Mouse (Mus musculus) erythroid progenitor cell, adult 5-6 weeks (primary cell): ENCODE results near the gene Magi2. TPM values are rescaled to one million over a fixed set of nuclear protein-coding genes. Genes with fewer than 3 reads are reported as not detected.

ENCODE experiments used
- ATAC-seq: replicated peaks from 2 replicates; pipeline ENCODE4 v1.8.0; 2016; ENCODE audit warnings: moderate number of reproducible peaks, mild to moderate bottlenecking, moderate TSS enrichment, inconsistent platforms; ENCODE audit not compliant: poor library complexity, low FRiP score, severe bottlenecking
- total RNA-seq, 2 experiments: library from RNA; stranded (forward) in 1 of 2; stranded (reverse) in 1 of 2; fragments of 150-400 nt in 1 of 2; fragments of 186-747, 209-891 nt in 1 of 2; gene quantifications; 2 replicates each; pipeline versions ENCODE4 v1.2.3 to v1.2.4; 2015 to 2017; ENCODE audit warnings: low replicate concordance in 2 of 2

Gene Magi2
- total RNA-seq, 2 experiments from 2014 or later = not detected

- ATAC-seq = no peak
These were observed 1073.0 kb downstream of the Magi2 start for GRCm38 (mm10) chr5:20299816-20300215.

DNA sequence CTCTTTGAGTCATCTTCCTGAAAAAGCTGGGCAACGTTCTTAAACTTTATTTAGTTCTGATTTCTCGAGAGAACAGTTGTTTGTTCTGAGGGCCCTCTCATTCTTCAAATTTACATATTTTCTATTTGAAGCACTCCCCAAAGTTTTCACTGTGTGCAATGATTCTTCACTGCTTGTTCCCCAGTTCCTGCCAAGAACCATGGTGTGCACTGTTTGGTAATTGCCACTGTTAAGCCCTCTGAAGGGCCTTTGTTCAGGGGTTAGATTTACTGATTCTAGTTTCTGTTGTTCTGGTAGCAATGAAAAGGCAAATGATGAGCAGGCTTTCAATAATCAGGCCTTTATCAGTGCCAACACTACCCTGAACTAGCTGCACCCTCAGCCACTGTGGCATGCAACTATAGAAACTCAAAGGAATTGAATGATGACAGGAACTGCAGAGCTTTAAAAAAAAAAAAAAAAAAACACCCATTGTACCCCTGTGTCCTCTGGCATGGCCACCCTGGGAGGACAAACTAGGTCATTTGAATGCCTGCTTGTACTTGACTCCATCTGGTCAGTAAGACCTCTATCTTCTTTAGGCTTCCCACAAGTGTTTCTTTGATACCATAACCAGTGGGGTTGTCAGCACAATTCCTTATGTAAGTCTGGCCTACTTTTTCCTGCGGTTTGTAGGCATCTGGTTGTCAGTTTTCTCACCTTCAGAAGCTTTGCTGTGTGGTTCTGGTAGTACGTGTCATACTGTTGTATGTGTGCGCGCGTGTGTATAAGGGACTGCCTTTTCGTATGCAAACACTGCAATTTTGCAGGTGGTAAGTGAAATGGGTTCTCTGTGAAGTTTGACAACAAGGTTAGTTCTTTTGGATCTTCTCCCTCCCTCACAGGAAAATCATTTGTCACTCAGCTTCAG, 1076.5 kb downstream of the Magi2 start:
- ATAC-seq = no peak

- ATAC-seq = no peak
These were observed 1094.1 kb downstream of the Magi2 start for GRCm38 (mm10) chr5:20320970-20321369.

- no peak for ATAC-seq
These were observed 1098.5 kb downstream of the Magi2 start for GRCm38 (mm10) chr5:20325290-20325689.

DNA sequence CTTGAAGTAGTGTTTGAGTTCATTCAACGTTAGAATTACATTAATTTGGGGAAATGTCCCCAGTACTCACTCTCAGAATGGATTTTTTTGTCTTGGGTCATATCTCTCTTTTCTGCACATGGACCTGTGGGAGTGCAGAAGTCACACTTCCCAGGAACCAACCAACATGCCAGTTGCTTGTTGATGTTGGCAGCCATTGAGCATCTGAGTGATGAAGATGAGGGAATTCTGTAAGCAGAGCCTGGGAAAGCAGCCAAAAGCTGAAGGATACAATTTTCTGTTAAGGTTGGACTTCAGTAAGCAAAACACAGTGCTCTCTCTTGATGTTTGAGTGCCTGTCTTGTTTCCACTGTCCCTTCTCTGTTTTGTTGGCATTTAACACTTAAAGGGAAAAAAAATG, 1102.1 kb downstream of the Magi2 start:
- no peak for ATAC-seq

GRCm38 (mm10) chr5:20330025-20330424, 1103.2 kb downstream of the Magi2 start:
- no peak for ATAC-seq

GRCm38 (mm10) chr5:20332574-20332973, 1105.7 kb downstream of the Magi2 start:
- ATAC-seq = no peak

GRCm38 (mm10) chr5:20334549-20334948, 1107.7 kb downstream of the Magi2 start:
- no peak for ATAC-seq

DNA sequence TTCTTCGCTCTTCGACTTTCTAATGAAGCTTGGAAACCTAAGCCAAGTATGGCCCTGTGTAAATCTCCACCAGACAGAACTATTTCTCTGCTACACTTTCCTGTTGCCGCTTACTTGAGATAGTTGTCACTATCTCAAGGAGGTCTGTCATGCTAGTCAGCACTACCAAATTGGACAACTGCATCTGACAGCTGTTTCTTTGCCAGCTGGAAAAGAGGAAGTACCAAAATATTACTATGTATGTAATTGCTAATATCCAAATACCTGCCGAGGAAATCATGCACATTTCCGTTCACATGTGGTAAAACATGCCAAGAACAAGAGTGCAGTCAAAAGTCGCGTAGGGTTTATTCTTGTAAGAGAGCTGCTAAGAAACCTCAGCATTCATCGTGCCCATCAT, 1126.1 kb downstream of the Magi2 start:
- ATAC-seq = no peak

DNA sequence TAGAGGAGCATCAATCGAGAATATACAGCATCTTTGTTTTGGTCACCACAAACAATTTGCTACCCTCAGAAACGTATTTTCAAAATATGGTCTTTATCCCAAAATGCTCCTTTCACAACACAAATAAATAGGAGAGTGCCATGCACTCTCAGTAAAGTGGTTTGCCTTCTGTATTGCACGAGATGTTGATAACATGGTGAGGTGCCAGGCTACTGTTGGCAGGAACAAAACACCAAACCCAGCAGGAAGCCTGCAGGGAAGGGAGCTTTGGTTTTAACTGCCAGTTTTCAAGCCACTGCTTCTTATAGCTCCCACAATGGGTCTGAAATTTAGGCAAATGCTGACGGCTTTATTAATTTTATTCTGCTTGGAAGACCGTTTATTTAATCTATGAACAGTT, 1131.6 kb downstream of the Magi2 start:
- no peak for ATAC-seq

GRCm38 (mm10) chr5:20359021-20359420, 1132.2 kb downstream of the Magi2 start:
- ATAC-seq = no peak

DNA sequence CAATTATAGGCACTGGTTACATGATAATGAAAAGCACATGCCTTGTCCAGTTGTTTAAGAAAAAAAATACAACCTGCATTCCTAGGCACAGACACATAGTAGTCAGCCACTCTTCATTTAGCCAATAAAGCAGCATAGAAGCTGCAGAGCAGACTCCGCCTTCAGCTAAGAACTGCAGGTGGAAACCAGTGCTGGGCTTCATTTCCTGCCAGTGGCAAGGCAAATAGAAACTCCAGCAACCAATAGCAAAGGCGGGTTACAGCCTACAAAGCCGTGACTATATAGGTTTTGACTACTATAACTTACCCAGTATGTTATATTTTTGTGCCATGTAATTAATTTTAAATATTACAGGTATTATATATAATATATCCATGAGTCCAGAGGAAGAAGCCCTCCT, 1135.3 kb downstream of the Magi2 start:
- ATAC-seq = no peak

DNA sequence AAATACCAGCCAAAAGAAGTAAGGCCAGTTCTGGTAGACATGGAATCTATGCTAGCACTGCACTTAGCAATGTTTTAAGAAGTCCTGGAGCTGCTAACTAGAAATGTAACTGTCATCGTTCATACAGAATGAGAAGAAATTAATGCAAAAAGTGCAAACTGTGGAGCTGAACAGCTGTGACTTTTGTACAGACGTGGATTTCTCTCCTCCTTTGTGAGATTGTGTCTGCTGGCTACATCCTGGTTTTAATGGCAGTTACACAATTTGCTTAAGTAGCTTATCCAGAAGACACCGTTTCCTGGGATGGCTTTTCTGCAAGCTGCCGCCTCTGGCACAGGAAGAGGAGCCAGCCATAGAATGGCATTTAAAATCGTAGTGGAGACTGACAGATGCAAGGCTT, 1136.4 kb downstream of the Magi2 start:
- no peak for ATAC-seq

- no peak for ATAC-seq
These were observed 1146.8 kb downstream of the Magi2 start for GRCm38 (mm10) chr5:20373586-20373985.

GRCm38 (mm10) chr5:20378071-20378800, 1151.4 kb downstream of the Magi2 start:
- ATAC-seq = no peak

GRCm38 (mm10) chr5:20404533-20404932, 1177.7 kb downstream of the Magi2 start:
- no peak for ATAC-seq

DNA sequence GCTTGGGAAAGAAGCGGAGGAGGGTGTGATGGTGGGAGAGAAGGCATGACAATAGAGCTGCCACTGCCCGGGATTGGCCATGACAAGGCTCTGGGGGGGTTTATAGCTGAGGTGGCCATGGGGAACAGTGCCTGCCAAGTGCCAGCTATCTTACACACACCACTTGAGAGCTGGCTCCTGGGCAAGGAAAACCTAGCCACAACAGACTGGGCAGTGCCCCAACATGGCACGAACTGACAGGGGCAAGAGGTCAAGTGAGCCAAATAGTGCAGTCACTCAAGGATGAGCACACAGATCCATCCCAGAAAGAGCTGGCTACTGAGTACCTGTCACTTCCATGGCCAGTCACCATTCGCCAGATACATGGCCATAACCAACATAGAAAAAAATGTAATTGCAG, 1179.8 kb downstream of the Magi2 start:
- ATAC-seq = no peak

GRCm38 (mm10) chr5:20415320-20415719, 1188.5 kb downstream of the Magi2 start:
- ATAC-seq = no peak

DNA sequence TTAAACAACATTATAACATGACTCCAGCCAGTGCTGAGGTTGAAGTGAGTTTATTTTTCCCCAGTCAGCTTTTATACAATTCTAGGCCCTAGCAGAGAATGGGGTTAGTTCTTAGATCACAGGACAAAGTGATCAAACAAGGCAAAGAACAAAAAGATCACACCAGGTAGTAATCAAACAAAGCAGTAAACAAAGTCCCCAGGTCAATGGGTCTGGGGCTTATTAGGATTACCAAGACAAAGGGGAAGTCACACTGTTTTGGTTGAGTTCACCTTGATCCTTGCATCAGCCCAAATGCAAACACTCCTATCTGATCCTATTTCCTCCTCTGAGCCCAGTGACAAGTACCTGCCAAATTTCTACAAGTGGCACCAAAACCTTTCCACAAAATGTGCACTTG, 1190.5 kb downstream of the Magi2 start:
- no peak for ATAC-seq

GRCm38 (mm10) chr5:20432148-20432813, 1205.4 kb downstream of the Magi2 start:
- ATAC-seq = no peak
